8 mouse cellular contexts compared by ENCODE assay signal in genomic region chr11:3292062-3292421, GRCm38 (mm10). TPM values are rescaled to one million over a fixed set of nuclear protein-coding genes. Genes with fewer than 3 reads are reported as not detected.
A peak's percentile ranks its signal among the peaks of the same experiment; 100 is the strongest.
DNase-seq lines count a peak whose midpoint lies in the region; ATAC-seq and TF ChIP-seq lines count a peak whose summit lies in the region.

No protein-coding gene starts in this region.

- peaks cover 39% of the 10 kb centered on the region for H3K36me3 ChIP-seq in ES-E14 (ENCODE audit: control insufficient read depth, insufficient read depth, low read length, poor library complexity, severe bottlenecking)
- peaks cover 7% of the 10 kb centered on the region; the same call in 1 of the 2 replicates for H3K36me3 ChIP-seq in kidney, adult 2 months (ENCODE audit: control insufficient read depth, insufficient read depth, low read length)
- H3K36me3 ChIP-seq in lung, postnatal 0 days (ENCODE audit: insufficient read depth, low read length): 0 out of 2 replicates have a peak, but pooled peaks cover 5% of the 10 kb centered on the region

- in situ Hi-C loops in ES-E14 (cut with MboI; ENCODE audit: low sequenced_read_pairs in 2 of 2, unreplicated experiment in 2 of 2): no loop called here

- DNase-seq in 3T3-L1 (ENCODE audit: low read depth, low spot score) (peak; percentile 46), ES-E14 (ENCODE audit: low read depth, low spot score) (peak; percentile 69), MN1 (ENCODE audit: low spot score) (no peak)
- DNase-seq in cerebellum, postnatal 36 days: peak; percentile 26 to 28
- DNase-seq in heart, adult 18-20 months: peak; percentile 61 to 66
- DNase-seq in kidney, adult 2 months: peak; percentile 72
- DNase-seq in lung, postnatal 0 days (ENCODE audit: low spot score): peak; percentile 71
- peak; percentile 82 for DNase-seq in retina, embryonic 14.5 days (ENCODE audit: low spot score)

- no peaks in the 10 kb centered on the region for H3K9me3 ChIP-seq in ES-E14 (ENCODE audit: control insufficient read depth, insufficient read depth, low read depth, low read length)
- no peaks in the 10 kb centered on the region for H3K9me3 ChIP-seq in lung, postnatal 0 days (ENCODE audit: low read length)

- TF ChIP-seq POLR2A in kidney, adult 2 months (IDR thresholded peaks at IDR 0.05; ENCODE audit: low read depth, low read length): no peak

- H3K27ac ChIP-seq in ES-E14 (ENCODE audit: insufficient read depth, low read depth, low read length, poor library complexity, severe bottlenecking): peak overlapping the region; percentile 89
- H3K27ac ChIP-seq in kidney, adult 2 months (ENCODE audit: insufficient read depth, low read depth, low read length): peak overlapping the region; percentile 91
- H3K27ac ChIP-seq in lung, postnatal 0 days (ENCODE audit: low read length): peak overlapping the region; percentile 98

- H3K9ac ChIP-seq in ES-E14 (ENCODE audit: insufficient read depth, low read depth, low read length, poor library complexity, severe bottlenecking): peak overlapping the region; percentile 83
- H3K9ac ChIP-seq in lung, postnatal 0 days (replicated peaks; ENCODE audit: low read depth): peak overlapping the region; percentile 80

- H3K27me3 ChIP-seq in kidney, adult 2 months (replicated peaks; ENCODE audit: control insufficient read depth, insufficient read depth, low read length): no peaks in the 10 kb centered on the region
- no peaks in the 10 kb centered on the region for H3K27me3 ChIP-seq in lung, postnatal 0 days (replicated peaks; ENCODE audit: insufficient read depth, low read length)

- ATAC-seq in lung, postnatal 0 days: peak; percentile 8; the same call in 1 of the 2 replicates

- no peak for TF ChIP-seq EP300 in lung, postnatal 0 days (IDR thresholded peaks at IDR 0.05)

- WGBS in kidney, adult 2 months: 1% methylated on average over 8 of the region's 8 CpGs
- 0% methylated on average over 8 of the region's 8 CpGs for WGBS in lung, postnatal 0 days

- peak overlapping the region; percentile 83 to 96 for H3K4me3 ChIP-seq in ES-E14 (ENCODE audit: insufficient read depth in 1 of 2, low read depth in 1 of 2, low read length in 2 of 2, poor library complexity in 1 of 2, severe bottlenecking in 1 of 2)
- peak overlapping the region; percentile 92 for H3K4me3 ChIP-seq in kidney, adult 2 months (ENCODE audit: insufficient read depth, low read depth, low read length)
- H3K4me3 ChIP-seq in lung, postnatal 0 days (ENCODE audit: low read depth, low read length): peak overlapping the region; percentile 84

- peak overlapping the region; percentile 99 for H3K4me2 ChIP-seq in lung, postnatal 0 days (replicated peaks; ENCODE audit: low read depth, low read length)

- H3K4me1 ChIP-seq in ES-E14 (ENCODE audit: control insufficient read depth in 2 of 2, insufficient read depth in 2 of 2, low read length in 2 of 2, poor library complexity in 1 of 2): peaks cover 3 to 5% of the 10 kb centered on the region in 2 experiments
- H3K4me1 ChIP-seq in kidney, adult 2 months (ENCODE audit: control insufficient read depth, insufficient read depth, low read length): peaks cover 17% of the 10 kb centered on the region
- peaks cover 29% of the 10 kb centered on the region for H3K4me1 ChIP-seq in lung, postnatal 0 days (ENCODE audit: insufficient read depth, low read depth, low read length)

- no peak for TF ChIP-seq CTCF in kidney, adult 2 months (conservative IDR thresholded peaks at IDR 0.05; ENCODE audit: insufficient read depth, insufficient read length, low read depth, low read length)
- TF ChIP-seq CTCF in lung, postnatal 0 days (IDR thresholded peaks at IDR 0.05): no peak

TF ChIP-seq in ES-E14, 5 proteins besides CTCF, POLR2A, EP300 and RAD21:
- TF ChIP-seq ZC3H11A (IDR thresholded peaks at IDR 0.05; ENCODE audit: borderline replicate concordance, low read depth, low read length) (no peak), CHD2 (IDR thresholded peaks at IDR 0.05; ENCODE audit: low read depth, low read length) (no peak), MAFK (IDR thresholded peaks at IDR 0.05; ENCODE audit: insufficient read depth, low read depth, low read length) (no peak), HCFC1 (IDR thresholded peaks at IDR 0.05; ENCODE audit: borderline replicate concordance, insufficient read depth, low read length) (no peak), ZNF384 (IDR thresholded peaks at IDR 0.05; ENCODE audit: low read depth, low read length) (no peak)

RNA-seq across cellular contexts. Expression of gene Patz1, which starts 3.4 kb away (rescaled TPM):
- 61.8 and 63.5 TPM in 2 replicates for total RNA-seq in ES-E14 (2012; rRNA removed)
- total RNA-seq in heart, adult 18-20 months (2021): 10 to 100 TPM; 19.4 to 23.1 TPM
- 36.3 and 43.1 TPM in 2 replicates for polyA plus RNA-seq in kidney, adult 2 months (2012; rRNA removed)
- 22.9 and 23.2 TPM in 2 replicates for polyA plus RNA-seq in lung, postnatal 0 days (2015; fragmentation: Nextera tagmentation; extraction: Ambion mirVana)

RNA-seq across cellular contexts. Expression of gene Drg1, which starts 25.8 kb away (rescaled TPM):
- total RNA-seq in ES-E14 (2012; rRNA removed): 119 and 180 TPM in 2 replicates
- total RNA-seq in heart, adult 18-20 months (2021): 10 to 100 TPM; 60.1 to 70.5 TPM
- 25.4 and 28.4 TPM in 2 replicates for polyA plus RNA-seq in kidney, adult 2 months (2012; rRNA removed)
- 132 and 141 TPM in 2 replicates for polyA plus RNA-seq in lung, postnatal 0 days (2015; fragmentation: Nextera tagmentation; extraction: Ambion mirVana)

RNA-seq across cellular contexts. Expression of gene Pik3ip1, which starts 38.2 kb away (rescaled TPM):
- 8.5 and 16.1 TPM in 2 replicates for total RNA-seq in ES-E14 (2012; rRNA removed)
- 10 to 100 TPM; 45.2 to 51.2 TPM for total RNA-seq in heart, adult 18-20 months (2021)
- 8.5 and 12.6 TPM in 2 replicates for polyA plus RNA-seq in kidney, adult 2 months (2012; rRNA removed)
- polyA plus RNA-seq in lung, postnatal 0 days (2015; fragmentation: Nextera tagmentation; extraction: Ambion mirVana): 22.7 and 25.5 TPM in 2 replicates
